Mouse (Mus musculus) NIH3T3 (cell line): ENCODE results near the gene Ttll6.

Experiments used
- DNase-seq: peaks from one replicate; pipeline ENCODE4 v3.0.0-alpha.2; 2012; ENCODE audit warnings: low read depth

The Ttll6 gene

DNA sequence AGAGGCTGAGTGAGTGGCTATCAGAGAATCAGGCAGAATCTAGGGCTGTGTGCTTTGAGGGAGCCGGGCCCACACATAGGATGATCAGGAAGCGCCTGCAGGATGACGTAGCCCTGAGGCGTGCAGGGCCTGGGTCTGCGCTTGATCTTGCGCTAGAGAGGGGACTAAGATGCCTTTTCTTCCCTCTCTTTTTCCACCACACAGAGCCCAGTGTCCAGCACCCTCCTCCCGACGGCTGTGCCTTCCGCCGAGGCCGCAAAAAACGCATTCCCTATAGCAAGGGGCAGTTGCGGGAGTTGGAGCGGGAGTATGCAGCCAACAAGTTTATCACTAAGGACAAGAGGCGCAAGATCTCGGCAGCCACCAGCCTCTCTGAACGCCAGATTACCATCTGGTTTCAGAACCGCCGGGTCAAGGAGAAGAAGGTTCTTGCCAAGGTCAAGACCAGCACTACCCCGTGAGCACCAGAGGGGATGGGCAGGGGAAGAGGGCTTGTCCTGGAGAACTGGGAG is 62.2 kb downstream of the Ttll6 start:
- no peak for DNase-seq

GRCm38 (mm10) chr11:96198642-96199041 is 65.1 kb downstream of the Ttll6 start:
- DNase-seq = peak; percentile 73

GRCm38 (mm10) chr11:96199181-96200086 is 65.8 kb downstream of the Ttll6 start:
- DNase-seq = no peak

DNA sequence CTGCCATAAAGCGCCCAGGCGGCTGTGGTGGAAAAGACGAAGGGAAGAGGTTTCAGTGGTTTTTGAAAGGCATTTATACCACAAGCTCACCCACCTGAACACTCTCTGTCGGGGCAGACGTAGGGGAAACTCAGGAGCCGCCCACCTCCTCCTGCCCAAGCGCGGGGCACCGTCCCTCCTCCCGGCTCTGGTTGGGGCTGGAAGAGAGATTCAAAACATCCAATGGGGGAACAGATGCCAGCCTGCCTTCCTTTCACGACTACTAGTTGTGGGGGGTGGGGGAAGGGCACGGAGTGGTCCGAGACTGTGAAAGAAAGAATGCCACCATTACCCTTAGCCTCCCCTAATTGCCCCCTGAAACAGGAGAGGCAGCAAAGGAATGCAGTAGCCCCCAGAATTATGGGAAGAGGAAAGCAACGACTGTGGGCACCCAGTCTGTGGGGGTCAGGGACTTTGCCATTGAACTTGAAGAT is 66.6 kb downstream of the Ttll6 start:
- DNase-seq = no peak

DNA sequence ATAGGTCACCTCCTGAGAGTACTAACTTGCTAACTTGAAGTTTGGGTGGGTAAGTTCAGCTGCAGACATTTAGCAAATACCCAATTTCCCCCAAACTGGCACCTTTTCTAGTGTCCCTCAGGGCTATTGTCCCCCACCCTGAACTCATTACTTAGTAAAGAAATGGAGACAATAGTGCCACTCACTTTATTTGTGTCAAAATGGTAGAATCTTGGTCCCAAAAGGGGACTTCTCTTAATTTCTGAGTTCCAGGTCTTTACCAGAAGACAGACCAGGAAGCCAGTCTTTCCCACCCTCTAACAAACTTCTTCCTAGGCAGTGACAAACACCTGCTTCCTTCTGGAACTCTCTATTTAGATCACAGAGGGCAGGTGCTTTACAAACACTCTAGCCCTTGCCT is 68.2 kb downstream of the Ttll6 start:
- DNase-seq = no peak

DNA sequence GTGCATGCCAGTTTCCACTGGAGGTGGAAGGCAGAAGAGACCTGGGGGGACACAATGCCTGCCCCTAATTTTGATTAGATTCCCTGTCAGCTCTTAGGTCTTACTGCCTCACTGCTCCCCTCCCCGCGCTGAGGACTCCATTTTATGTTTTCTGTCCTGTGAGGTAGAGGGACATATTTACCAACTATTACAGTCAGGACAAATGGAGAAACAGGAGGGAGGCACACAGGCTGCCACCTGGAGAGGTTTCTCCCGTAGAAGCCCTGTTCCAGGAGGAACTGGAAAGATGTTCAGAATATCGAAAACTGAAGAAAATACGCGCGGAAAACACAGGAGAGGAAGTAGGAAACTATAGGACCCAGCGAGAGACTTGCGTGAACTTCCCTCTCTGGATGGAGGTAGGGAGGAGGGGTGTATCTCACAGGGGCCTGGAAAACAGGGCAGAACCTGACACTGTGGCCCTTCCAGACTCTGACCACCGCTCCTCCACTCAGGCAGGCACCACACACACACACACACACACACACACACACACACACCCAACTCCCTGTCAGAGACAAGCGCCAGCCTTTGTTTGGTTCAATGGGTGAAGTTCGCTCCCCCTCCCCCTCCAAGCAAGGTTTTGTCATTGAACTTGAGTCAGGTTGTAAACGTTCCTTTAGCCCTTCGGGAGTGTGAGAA is 69.0 kb downstream of the Ttll6 start:
- DNase-seq = no peak

GRCm38 (mm10) chr11:96203182-96203788 is 69.7 kb downstream of the Ttll6 start:
- DNase-seq = no peak

DNA sequence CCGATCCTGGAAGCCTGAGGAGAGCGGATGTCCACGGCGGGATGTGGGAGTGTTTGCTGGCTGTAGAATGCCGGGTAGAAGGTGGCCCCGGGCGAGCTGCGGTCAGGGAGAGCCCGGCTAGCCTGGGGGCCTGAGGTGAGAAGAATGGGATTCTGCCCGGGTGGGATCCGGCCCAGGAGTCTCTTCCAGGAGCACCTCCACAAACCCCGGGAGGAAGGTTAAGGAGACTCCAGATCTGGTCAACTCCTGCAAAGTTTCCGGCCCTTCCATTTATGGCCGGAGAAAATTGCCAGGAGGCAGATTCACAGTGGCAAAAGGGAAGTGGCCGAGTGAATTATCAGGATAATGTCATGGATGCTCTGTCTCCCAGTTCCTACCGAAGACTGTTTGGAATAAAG is 70.2 kb downstream of the Ttll6 start:
- DNase-seq = no peak

- DNase-seq = no peak
These were observed 70.8 kb downstream of the Ttll6 start for GRCm38 (mm10) chr11:96204351-96204750.

DNA sequence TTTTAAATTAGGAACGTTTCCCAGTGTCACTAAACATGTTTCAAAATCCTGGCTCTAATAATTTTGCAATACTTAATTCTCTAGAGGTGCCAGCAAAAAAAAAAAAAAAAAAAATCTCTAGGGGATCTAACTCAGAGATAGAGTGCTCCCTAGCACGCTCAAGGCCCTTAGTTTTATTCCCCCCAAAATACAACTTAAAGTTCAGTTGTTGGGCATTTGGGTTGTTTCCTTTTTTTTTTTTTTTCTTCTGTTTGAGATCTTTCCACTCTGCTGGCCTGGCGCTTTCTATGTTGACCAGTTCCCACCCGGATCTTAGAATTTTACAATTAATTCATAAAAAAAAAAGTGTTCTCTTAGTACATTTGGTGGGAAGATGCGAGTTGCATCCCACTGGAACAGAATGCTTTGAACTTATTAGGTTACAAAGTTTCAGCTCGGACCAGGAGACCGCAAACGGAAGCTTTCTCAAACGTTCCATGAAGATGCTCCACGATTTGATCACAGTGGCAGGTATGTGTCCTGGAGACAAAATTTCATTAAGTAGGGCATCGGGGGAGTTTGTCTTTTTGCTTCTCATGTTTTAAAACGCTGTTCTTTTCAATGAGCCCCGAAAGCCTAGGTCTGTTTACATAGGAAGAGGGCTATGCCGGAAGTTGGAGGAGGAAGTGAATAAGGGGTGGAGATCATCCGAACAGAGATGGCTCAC is 72.0 kb downstream of the Ttll6 start:
- DNase-seq = no peak
